Mouse (Mus musculus) lung, postnatal 0 days (tissue): ENCODE data around the gene Ajm1. TPM values are rescaled to one million over a fixed set of nuclear protein-coding genes. Genes with fewer than 3 reads are reported as not detected.

Experiments
- ATAC-seq: fragments of 200-750 bp; cut with Nextera tagmentation; 2 replicates; pipeline ENCODE4 v1.8.0; 2017; ENCODE audit warnings: moderate library complexity
- DNase-seq: peaks from one replicate; pipeline ENCODE4 v3.0.0-alpha.2; 2016; ENCODE audit warnings: low spot score
- H3K27ac ChIP-seq: fragments of 300-500 bp; sonication (generic); 2 replicates; pipeline ENCODE4 v1.5.1; 2014; ENCODE audit warnings: antibody characterized with exemption, mild to moderate bottlenecking, low read length, mixed read lengths
- H3K27me3 ChIP-seq: fragments of 300-500 bp; sonication (generic); replicated peaks from 2 replicates; pipeline ENCODE4 v1.6.1; 2014; ENCODE audit warnings: low read length, mixed read lengths; ENCODE audit not compliant: insufficient read depth
- H3K36me3 ChIP-seq: fragments of 300-500 bp; sonication (generic); 2 replicates; pipeline ENCODE4 v1.6.1; 2014; ENCODE audit warnings: low read length, mixed read lengths; ENCODE audit not compliant: insufficient read depth
- H3K4me1 ChIP-seq: fragments of 300-500 bp; sonication (generic); 2 replicates; pipeline ENCODE4 v1.6.1; 2014; ENCODE audit warnings: antibody characterized with exemption, low read depth, low read length, mixed read lengths; ENCODE audit not compliant: insufficient read depth
- H3K4me2 ChIP-seq: fragments of 300-500 bp; sonication (generic); replicated peaks from 2 replicates; pipeline ENCODE4 v1.6.1; 2014; ENCODE audit warnings: low read depth, mild to moderate bottlenecking, low read length, moderate library complexity, mixed read lengths
- H3K4me3 ChIP-seq: fragments of 300-500 bp; sonication (generic); 2 replicates; pipeline ENCODE4 v1.5.1; 2014; ENCODE audit warnings: low read depth, low read length
- H3K9ac ChIP-seq: fragments of 300-500 bp; sonication (generic); replicated peaks from 2 replicates; pipeline ENCODE4 v1.6.1; 2014; ENCODE audit warnings: low read depth, mild to moderate bottlenecking
- H3K9me3 ChIP-seq: fragments of 300-500 bp; sonication (generic); 2 replicates; pipeline ENCODE4 v1.6.1; 2016; ENCODE audit warnings: low read length, mixed read lengths
- CTCF ChIP-seq: IDR thresholded peaks from 2 replicates; pipeline ENCODE4 v1.5.1; 2016; ENCODE audit warnings: antibody characterized with exemption, mild to moderate bottlenecking
- EP300 ChIP-seq: IDR thresholded peaks from 2 replicates; pipeline ENCODE4 v1.6.1; 2016; ENCODE audit warnings: antibody characterized with exemption, mild to moderate bottlenecking, control low read depth
- WGBS: fragments of 180-500 bp; shearing (Covaris S2); extraction: QIAGEN DNeasy Blood & Tissue Kit; methylation state at CpG from one replicate; pipeline ENCODE4 v1.1.7; 2014; 5-methylcytosine and 5-hydroxymethylcytosine counted together
- polyA plus RNA-seq: library from polyadenylated mRNA; unstranded; fragments of >200 nt; fragmentation: Nextera tagmentation; extraction: Ambion mirVana; gene quantifications from 2 replicates; pipeline ENCODE4 v1.2.1, GENCODE M21; 2015

The Ajm1 gene
- polyA plus RNA-seq, result 0.07 TPM in 1 of 2 replicates, not detected in the other

DNA sequence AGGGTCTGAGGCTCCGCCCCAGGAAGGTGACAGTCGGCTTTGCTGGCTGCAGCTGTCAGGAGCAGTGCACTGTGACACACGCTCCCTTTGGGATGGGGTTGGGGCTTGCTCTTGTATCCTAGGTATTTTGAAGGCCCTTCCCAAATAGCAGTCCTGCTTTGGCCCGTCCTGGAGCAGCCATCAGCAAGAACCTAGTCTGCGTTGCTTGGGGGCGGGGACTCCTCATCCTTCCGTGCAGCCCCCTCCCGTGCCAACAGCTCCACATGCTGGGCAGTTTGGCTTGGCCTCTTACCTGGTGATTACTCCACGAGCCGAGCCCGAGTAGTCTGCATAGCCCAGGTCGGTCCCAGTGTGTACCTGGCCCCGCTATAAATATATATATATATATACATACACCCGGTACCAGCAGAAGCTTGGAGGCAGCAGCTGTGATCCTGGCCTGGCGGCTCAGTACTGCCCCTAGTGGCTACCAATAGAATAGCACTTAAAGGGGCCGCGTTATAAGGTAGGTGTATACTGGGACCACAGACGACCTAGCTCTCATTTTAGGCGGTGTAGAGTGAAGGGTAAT lies at the start of gene Ajm1:
Gene Ajm1 (minus strand): TSS at position 464 of the 571 bp plus-strand sequence.
- peak within 1 kb of the TSS; percentile 58 for H3K4me2 ChIP-seq
- 0 out of 2 replicates have a peak, but pooled peaks cover 5% of the 10 kb centered on the region for H3K36me3 ChIP-seq
- H3K4me1 ChIP-seq, result peaks cover 25% of the 10 kb centered on the region
- peaks cover 48% of the 10 kb centered on the region for H3K27me3 ChIP-seq
- H3K4me3 ChIP-seq, result peak within 1 kb of the TSS; percentile 20; the same call in 1 of the 2 replicates
- DNase-seq (peak; percentile 79), ATAC-seq (peak; percentile 78)
- H3K9me3 ChIP-seq, result no peaks in the 10 kb centered on the region
- H3K9ac ChIP-seq, result no peak within 1 kb of the TSS
- H3K27ac ChIP-seq, result no peak within 1 kb of the TSS
- peak; percentile 87 for TF ChIP-seq CTCF
- no peak for TF ChIP-seq EP300
- WGBS, result 5% methylated on average over 19 of the region's 19 CpGs

- no peaks in the 10 kb centered on the region for H3K27me3 ChIP-seq
- WGBS, result 40% methylated on average over 4 of the region's 4 CpGs
- H3K9ac ChIP-seq, result no peak overlapping the region
- H3K9me3 ChIP-seq, result no peaks in the 10 kb centered on the region
- DNase-seq (no peak), ATAC-seq (no peak)
- H3K27ac ChIP-seq, result no peak overlapping the region
- H3K4me1 ChIP-seq, result no peaks in the 10 kb centered on the region
- TF ChIP-seq CTCF (no peak), EP300 (no peak)
- no peaks in the 10 kb centered on the region for H3K36me3 ChIP-seq
- H3K4me3 ChIP-seq, result no peak overlapping the region
- H3K4me2 ChIP-seq, result no peak overlapping the region
Observed at GRCm38 (mm10) chr2:25628738-25629137, 47.2 kb upstream of the Ajm1 start.

DNA sequence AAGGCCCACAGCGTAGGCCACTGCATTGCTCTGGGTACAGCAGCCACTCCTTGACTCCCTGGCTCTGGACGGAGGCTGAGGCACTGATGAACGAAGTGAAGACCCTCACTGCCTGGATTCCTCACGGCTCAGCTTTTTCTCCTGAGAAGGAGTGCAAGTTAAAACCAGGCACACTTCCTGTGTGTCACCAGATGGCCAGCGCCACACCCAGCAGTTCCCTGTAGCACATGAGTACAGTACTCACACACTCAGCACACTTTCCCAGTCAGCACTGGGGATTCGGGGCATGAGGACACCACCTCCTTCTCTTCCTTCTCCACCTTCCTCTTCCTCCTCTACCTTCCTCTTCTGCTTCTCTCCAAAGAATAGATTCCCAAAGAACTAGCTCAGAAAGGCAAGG lies 46.3 kb upstream of the Ajm1 start, which contains the start of gene Fcna:
Gene Fcna (minus strand): TSS at position 220 of the 400 bp plus-strand sequence.
- TF ChIP-seq EP300 (no peak), CTCF (no peak)
- Histone ChIP-seq H3K36me3 (no peaks in the 10 kb centered on the region), H3K27ac (no peak within 1 kb of the TSS), H3K4me2 (no peak within 1 kb of the TSS), H3K9me3 (no peaks in the 10 kb centered on the region), H3K4me3 (no peak within 1 kb of the TSS), H3K9ac (no peak within 1 kb of the TSS), H3K27me3 (no peaks in the 10 kb centered on the region), H3K4me1 (no peaks in the 10 kb centered on the region)
- WGBS, result 71% methylated on average over 6 of the region's 6 CpGs
- DNase-seq (no peak), ATAC-seq (no peak)

- Histone ChIP-seq H3K4me3 (no peak overlapping the region), H3K27me3 (no peaks in the 10 kb centered on the region), H3K9me3 (no peaks in the 10 kb centered on the region), H3K36me3 (no peaks in the 10 kb centered on the region), H3K4me1 (peaks cover 1% of the 10 kb centered on the region; the same call in 1 of the 2 replicates), H3K4me2 (no peak overlapping the region), H3K27ac (no peak overlapping the region), H3K9ac (no peak overlapping the region)
- DNase-seq (no peak), ATAC-seq (no peak)
- no peak for TF ChIP-seq EP300
- no peak for TF ChIP-seq CTCF
- WGBS, result 21% methylated on average over 5 of the region's 5 CpGs
Observed at GRCm38 (mm10) chr2:25625986-25626385, 44.4 kb upstream of the Ajm1 start.

- WGBS, result 8% methylated on average over 33 of the region's 34 CpGs
- H3K4me2 ChIP-seq, result peak within 1 kb of the TSS; percentile 77
- TF ChIP-seq EP300 (no peak), CTCF (peak; percentile 80)
- no peaks in the 10 kb centered on the region for H3K9me3 ChIP-seq
- H3K36me3 ChIP-seq, result no peaks in the 10 kb centered on the region
- H3K9ac ChIP-seq, result peak within 1 kb of the TSS; percentile 47
- peak; percentile 91 for DNase-seq
- peak; percentile 96 for ATAC-seq
- peak within 1 kb of the TSS; percentile 84 for H3K27ac ChIP-seq
- H3K27me3 ChIP-seq, result peaks cover 8% of the 10 kb centered on the region; the same call in 1 of the 2 replicates
- peaks cover 5% of the 10 kb centered on the region; the same call in 1 of the 2 replicates for H3K4me1 ChIP-seq
- H3K4me3 ChIP-seq, result peak within 1 kb of the TSS; percentile 47
Observed at GRCm38 (mm10) chr2:25621229-25622200, 40.0 kb upstream of the Ajm1 start, which contains the start of gene Tmem141. TSS of gene Tmem141 (minus strand) at chr2:25622005.

- WGBS, result 69% methylated on average over 4 of the region's 4 CpGs
- Histone ChIP-seq H3K4me1 (peaks cover 5% of the 10 kb centered on the region; the same call in 1 of the 2 replicates), H3K36me3 (no peaks in the 10 kb centered on the region), H3K9ac (no peak overlapping the region), H3K27me3 (peaks cover 15% of the 10 kb centered on the region), H3K27ac (no peak overlapping the region), H3K9me3 (no peaks in the 10 kb centered on the region), H3K4me3 (no peak overlapping the region), H3K4me2 (no peak overlapping the region)
- DNase-seq (no peak), ATAC-seq (no peak)
- TF ChIP-seq CTCF, result no peak
- no peak for TF ChIP-seq EP300
Observed at GRCm38 (mm10) chr2:25620852-25621228, 39.3 kb upstream of the Ajm1 start.
